8 mouse cellular contexts compared by ENCODE assay signal in the genomic region with DNA sequence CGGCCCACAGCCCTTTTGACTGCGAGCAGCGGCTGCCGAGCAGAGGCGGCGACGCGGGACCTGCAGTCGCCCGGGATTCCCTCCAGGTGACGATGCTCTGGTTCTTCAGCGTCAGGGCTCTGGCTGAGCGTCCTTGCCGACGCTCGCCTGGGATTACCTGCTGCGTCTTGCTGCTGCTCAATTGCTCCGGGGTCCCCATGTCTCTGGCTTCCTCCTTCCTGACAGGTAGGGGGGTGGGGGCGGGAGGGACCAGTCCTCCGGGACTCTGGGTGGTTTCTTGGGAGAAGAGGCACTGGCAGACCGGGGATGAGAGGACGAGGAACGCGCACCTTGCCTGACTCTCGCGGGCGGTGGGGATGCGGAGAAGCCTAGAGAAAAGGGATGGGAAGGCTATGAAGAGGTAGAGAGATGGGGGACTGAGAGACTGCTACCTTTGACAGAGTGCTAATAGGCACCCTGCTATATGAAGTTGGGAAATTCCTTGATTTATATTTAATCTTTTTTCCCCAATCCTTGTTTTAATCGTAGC. TPM values are rescaled to one million over a fixed set of nuclear protein-coding genes. Genes with fewer than 3 reads are reported as not detected.
A peak's percentile ranks its signal among the peaks of the same experiment; 100 is the strongest.
DNase-seq lines count a peak whose midpoint lies in the region; ATAC-seq lines count a peak whose summit lies in the region.

No protein-coding gene starts in this region.

- no peaks in the 10 kb centered on the region for H3K9me3 ChIP-seq in embryonic facial prominence, embryonic 11.5 days (replicated peaks; ENCODE audit: control insufficient read depth, low read length)
- H3K9me3 ChIP-seq in hindbrain, embryonic 10.5 days, result no peaks in the 10 kb centered on the region
- H3K9me3 ChIP-seq in midbrain, embryonic 11.5 days (ENCODE audit: control insufficient read depth, low read length), result no peaks in the 10 kb centered on the region

- intact Hi-C loops in left cerebral cortex, postnatal 25 days (cut with DNase I), result no loop called here
- intact Hi-C loops in left cerebral cortex, postnatal 4 days (cut with DNase I), result loop anchor here (10.0 kb wide), 2 partner anchors 519 to 689 kb away; no protein-coding TSS in a partner anchor

- H3K4me2 ChIP-seq in embryonic facial prominence, embryonic 11.5 days (ENCODE audit: low read depth, low read length), result peak overlapping the region; percentile 97
- H3K4me2 ChIP-seq in midbrain, embryonic 11.5 days, result peak overlapping the region; percentile 97

- no peaks in the 10 kb centered on the region for H3K4me1 ChIP-seq in embryonic facial prominence, embryonic 11.5 days (ENCODE audit: control insufficient read depth, insufficient read depth, low read length)
- peaks cover 19% of the 10 kb centered on the region for H3K4me1 ChIP-seq in hindbrain, embryonic 10.5 days (replicated peaks)
- H3K4me1 ChIP-seq in midbrain, embryonic 11.5 days (ENCODE audit: control insufficient read depth, insufficient read depth, low read length), result no peaks in the 10 kb centered on the region

- peak overlapping the region; percentile 59 for H3K9ac ChIP-seq in embryonic facial prominence, embryonic 11.5 days (replicated peaks; ENCODE audit: low read length)
- H3K9ac ChIP-seq in midbrain, embryonic 11.5 days (ENCODE audit: low read length), result peak overlapping the region; percentile 75

- H3K36me3 ChIP-seq in embryonic facial prominence, embryonic 11.5 days (replicated peaks; ENCODE audit: control insufficient read depth, insufficient read depth, low read depth, low read length), result no peaks in the 10 kb centered on the region
- H3K36me3 ChIP-seq in hindbrain, embryonic 10.5 days, result no peaks in the 10 kb centered on the region
- no peaks in the 10 kb centered on the region for H3K36me3 ChIP-seq in midbrain, embryonic 11.5 days (ENCODE audit: control insufficient read depth, insufficient read depth, low read length)

- peak; percentile 13 to 19 for DNase-seq in left cerebral cortex, postnatal 25 days (ENCODE audit: low spot score in 2 of 2)
- DNase-seq in left cerebral cortex, postnatal 4 days, result no peak
- no peak for DNase-seq in embryonic facial prominence, embryonic 11.5 days (ENCODE audit: low spot score)
- DNase-seq in hindbrain, embryonic 10.5 days (ENCODE audit: low spot score), result no peak
- DNase-seq in midbrain, embryonic 11.5 days (ENCODE audit: low spot score, missing footprints), result peak; percentile 90
- DNase-seq in adrenal gland, postnatal 10 days, result no peak
- DNase-seq in thymus, postnatal 14 days, result no peak
- no peak for DNase-seq in T-cell, adult 2 months (ENCODE audit: low spot score)

- H3K27me3 ChIP-seq in embryonic facial prominence, embryonic 11.5 days (ENCODE audit: control insufficient read depth, insufficient read depth, low read length), result peaks cover 4% of the 10 kb centered on the region; the same call in 1 of the 2 replicates
- peaks cover 88% of the 10 kb centered on the region for H3K27me3 ChIP-seq in hindbrain, embryonic 10.5 days (ENCODE audit: insufficient read depth, poor library complexity, severe bottlenecking)
- H3K27me3 ChIP-seq in midbrain, embryonic 11.5 days (ENCODE audit: control insufficient read depth, insufficient read depth, low read length), result peaks cover 31% of the 10 kb centered on the region

- under 1% methylated on average over 28 of the region's 29 CpGs for WGBS in embryonic facial prominence, embryonic 11.5 days
- WGBS in hindbrain, embryonic 10.5 days, result under 1% methylated on average over 29 of the region's 29 CpGs
- WGBS in midbrain, embryonic 11.5 days, result under 1% methylated on average over 29 of the region's 29 CpGs

- peak overlapping the region; percentile 54 for H3K4me3 ChIP-seq in embryonic facial prominence, embryonic 11.5 days (ENCODE audit: low read depth, low read length)
- H3K4me3 ChIP-seq in hindbrain, embryonic 10.5 days, result peak overlapping the region; percentile 78
- peak overlapping the region; percentile 62 for H3K4me3 ChIP-seq in midbrain, embryonic 11.5 days (ENCODE audit: low read depth, low read length)

- ATAC-seq in embryonic facial prominence, embryonic 11.5 days (replicated peaks; ENCODE audit: insufficient number of reproducible peaks, low FRiP score, low TSS enrichment, low read depth), result 0 out of 2 replicates have a peak, but pooled peaks have one; percentile 16
- ATAC-seq in midbrain, embryonic 11.5 days (ENCODE audit: low FRiP score), result 0 out of 2 replicates have a peak, but pooled peaks have one; percentile 28

- no peak overlapping the region for H3K27ac ChIP-seq in embryonic facial prominence, embryonic 11.5 days (replicated peaks; ENCODE audit: low read depth, low read length)
- peak overlapping the region; percentile 86 for H3K27ac ChIP-seq in hindbrain, embryonic 10.5 days
- no peak overlapping the region; the same call in 1 of the 2 replicates for H3K27ac ChIP-seq in midbrain, embryonic 11.5 days (ENCODE audit: low read depth, low read length)

RNA-seq across cellular contexts. Expression of gene Bmper, which starts 0.7 kb away (rescaled TPM):
- total RNA-seq in left cerebral cortex, postnatal 25 days (2021), result 1 to 10 TPM; 7.3 to 9.8 TPM
- total RNA-seq in left cerebral cortex, postnatal 4 days (2021), result 1 to 10 TPM; 4.9 to 7.5 TPM
- polyA plus RNA-seq in embryonic facial prominence, embryonic 11.5 days (2014; fragmentation: Nextera tagmentation; extraction: Ambion mirVana), result 9.6 and 10.8 TPM in 2 replicates
- polyA plus RNA-seq in hindbrain, embryonic 10.5 days (2016; fragmentation: Nextera tagmentation; extraction: Ambion mirVana), result 1.6 and 3.1 TPM in 2 replicates
- 1.4 and 2.7 TPM in 2 replicates for polyA plus RNA-seq in midbrain, embryonic 11.5 days (2014; fragmentation: Nextera tagmentation; extraction: Ambion mirVana)
- total RNA-seq in adrenal gland, postnatal 10 days (2021), result 1 to 10 TPM; 6.7 to 7.3 TPM

Comparison
In these comparisons a context has a peak if more than half of its experiments do, and no peak if none do; other contexts are left out.
1. DNase-seq: peak in left cerebral cortex, postnatal 25 days (2 of 2) and midbrain, embryonic 11.5 days (single experiment); none in left cerebral cortex, postnatal 4 days (single experiment), embryonic facial prominence, embryonic 11.5 days (single experiment), hindbrain, embryonic 10.5 days (single experiment), adrenal gland, postnatal 10 days (single experiment), thymus, postnatal 14 days (single experiment) and T-cell, adult 2 months (single experiment).
2. Peak in every context shown above with its lines, with median percentiles within 50 percentile points of each other: H3K4me3 ChIP-seq.